Mouse (Mus musculus): ENCODE measurements at regions not wholly inside any gene's neighbourhood (a gene's known extent, or its start where the extent isn't known, plus 50 kb on each side); places are given as distances from the start of the nearest gene placed in this dataset.
A peak's percentile ranks its signal among the peaks of the same experiment; 100 is the strongest.

DNA sequence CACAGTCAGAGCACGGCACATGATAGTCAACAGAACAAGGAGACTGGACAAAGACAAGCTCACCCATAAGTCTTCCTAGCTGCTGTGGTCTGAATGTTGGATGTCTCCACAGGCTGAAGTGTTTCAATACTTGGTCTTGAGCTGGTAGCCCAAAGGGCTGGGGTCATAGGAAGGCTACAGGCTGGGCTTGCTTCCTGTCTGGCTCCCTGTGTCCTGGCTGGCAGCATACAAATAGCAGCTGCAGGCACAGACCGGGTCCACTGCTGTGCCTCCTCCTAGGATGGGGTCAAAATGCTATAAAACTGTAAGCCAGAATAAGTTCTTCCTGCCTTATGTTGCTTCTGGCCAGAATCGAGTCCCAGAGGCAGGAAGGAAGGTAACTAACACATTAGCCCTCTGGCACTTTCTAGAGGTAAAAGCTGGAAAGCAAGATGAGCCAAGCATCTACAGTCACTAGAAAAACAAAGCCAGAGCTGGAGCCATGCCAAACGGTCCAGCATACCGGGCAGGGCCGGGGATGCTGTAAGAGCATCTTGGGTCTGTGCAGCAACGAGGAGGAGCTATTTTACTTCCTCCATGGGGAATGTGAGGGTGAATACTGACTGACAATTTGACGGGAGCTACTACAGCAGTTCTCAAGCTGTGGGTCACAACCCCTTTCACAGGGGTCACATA, 93.2 kb upstream of the Prok2 start:
- no peak overlapping the region for H3K4me3 ChIP-seq
- no peak overlapping the region for H3K9ac ChIP-seq
- H3K4me2 ChIP-seq: no peak overlapping the region
- no peak; the same call in 1 of the 2 replicates for ATAC-seq (ENCODE audit: low read depth)
- peaks cover 37% of the 10 kb centered on the region for H3K27me3 ChIP-seq
- H3K9me3 ChIP-seq: no peaks in the 10 kb centered on the region
- H3K4me1 ChIP-seq (replicated peaks): peaks cover 8% of the 10 kb centered on the region
- no peak overlapping the region for H3K27ac ChIP-seq (replicated peaks)
- no peaks in the 10 kb centered on the region for H3K36me3 ChIP-seq
- WGBS: 46% methylated on average over 8 of the region's 8 CpGs

- H3K9me3 ChIP-seq: no peaks in the 10 kb centered on the region
- no peak overlapping the region for H3K9ac ChIP-seq
- peaks cover 6% of the 10 kb centered on the region; the same call in 1 of the 2 replicates for H3K4me1 ChIP-seq (replicated peaks)
- H3K4me2 ChIP-seq: no peak overlapping the region
- no peak overlapping the region for H3K4me3 ChIP-seq
- H3K27ac ChIP-seq (replicated peaks): no peak overlapping the region
- H3K27me3 ChIP-seq: peaks cover 37% of the 10 kb centered on the region
- 84% methylated on average over 6 of the region's 6 CpGs for WGBS
- ATAC-seq (ENCODE audit: low read depth): no peak
- no peaks in the 10 kb centered on the region for H3K36me3 ChIP-seq
These were observed 92.3 kb upstream of the Prok2 start for GRCm38 (mm10) chr6:99818486-99818885.

GRCm38 (mm10) chr6:99817245-99817644, 91.1 kb upstream of the Prok2 start:
- WGBS: 100% methylated on average over 1 of the region's 1 CpGs
- Histone ChIP-seq H3K9ac (no peak overlapping the region), H3K4me1 (replicated peaks) (peaks cover 6% of the 10 kb centered on the region; the same call in 1 of the 2 replicates), H3K27ac (replicated peaks) (no peak overlapping the region), H3K36me3 (no peaks in the 10 kb centered on the region), H3K27me3 (peaks cover 29% of the 10 kb centered on the region), H3K4me2 (no peak overlapping the region), H3K4me3 (no peak overlapping the region), H3K9me3 (no peaks in the 10 kb centered on the region)
- no peak for ATAC-seq (ENCODE audit: low read depth)

GRCm38 (mm10) chr6:99813102-99813501, 86.9 kb upstream of the Prok2 start:
- H3K27me3 ChIP-seq: peaks cover 20% of the 10 kb centered on the region
- no peak overlapping the region for H3K27ac ChIP-seq (replicated peaks)
- no peak overlapping the region for H3K9ac ChIP-seq
- H3K4me2 ChIP-seq: no peak overlapping the region
- no peaks in the 10 kb centered on the region for H3K9me3 ChIP-seq
- no peaks in the 10 kb centered on the region for H3K36me3 ChIP-seq
- H3K4me3 ChIP-seq: no peak overlapping the region
- ATAC-seq (ENCODE audit: low read depth): no peak
- 89% methylated on average over 4 of the region's 4 CpGs for WGBS
- no peaks in the 10 kb centered on the region; the same call in 1 of the 2 replicates for H3K4me1 ChIP-seq (replicated peaks)

DNA sequence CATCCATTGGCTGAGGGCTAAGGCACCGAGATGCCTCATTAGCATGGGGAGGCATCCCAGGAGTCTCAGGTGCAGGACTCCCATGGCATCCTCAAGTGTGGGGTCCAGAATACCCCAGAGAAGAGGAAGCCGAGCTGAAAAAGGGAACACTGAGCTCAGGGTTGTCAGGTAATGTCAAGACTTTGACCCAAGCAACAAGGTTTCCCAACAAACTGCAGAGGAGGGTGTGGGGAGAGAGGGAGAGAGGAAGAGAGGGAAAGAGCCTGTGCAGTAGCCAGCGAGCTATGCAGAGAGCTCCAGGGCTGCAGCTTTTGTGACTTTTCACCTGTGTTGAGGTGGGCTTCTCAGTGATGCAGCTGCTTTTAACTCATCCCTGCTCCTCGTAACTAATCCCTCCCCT, 85.7 kb upstream of the Prok2 start:
- H3K9ac ChIP-seq: no peak overlapping the region
- no peak overlapping the region for H3K4me2 ChIP-seq
- WGBS: 87% methylated on average over 4 of the region's 4 CpGs
- no peaks in the 10 kb centered on the region; the same call in 1 of the 2 replicates for H3K4me1 ChIP-seq (replicated peaks)
- no peak for ATAC-seq (ENCODE audit: low read depth)
- no peak overlapping the region for H3K4me3 ChIP-seq
- H3K36me3 ChIP-seq: no peaks in the 10 kb centered on the region
- H3K27ac ChIP-seq (replicated peaks): no peak overlapping the region
- peaks cover 9% of the 10 kb centered on the region; the same call in 1 of the 2 replicates for H3K27me3 ChIP-seq
- 0 out of 2 replicates have a peak, but pooled peaks cover 2% of the 10 kb centered on the region for H3K9me3 ChIP-seq

- Histone ChIP-seq H3K36me3 (no peaks in the 10 kb centered on the region), H3K9ac (no peak overlapping the region), H3K27ac (replicated peaks) (no peak overlapping the region), H3K4me2 (no peak overlapping the region), H3K27me3 (0 out of 2 replicates have a peak, but pooled peaks cover 5% of the 10 kb centered on the region), H3K9me3 (0 out of 2 replicates have a peak, but pooled peaks cover 7% of the 10 kb centered on the region), H3K4me1 (replicated peaks) (no peaks in the 10 kb centered on the region; the same call in 1 of the 2 replicates), H3K4me3 (no peak overlapping the region)
- WGBS: 71% methylated on average over 9 of the region's 9 CpGs
- ATAC-seq (ENCODE audit: low read depth): no peak
These were observed 85.0 kb upstream of the Prok2 start for GRCm38 (mm10) chr6:99810974-99811798.

- WGBS: 59% methylated on average over 10 of the region's 10 CpGs
- H3K4me2 ChIP-seq: peak overlapping the region; percentile 46
These were observed 78.7 kb upstream of the Prok2 start for GRCm38 (mm10) chr6:99804905-99805245.

GRCm38 (mm10) chr6:99803983-99804904, 78.1 kb upstream of the Prok2 start:
- Histone ChIP-seq H3K9ac (peak overlapping the region; percentile 48), H3K4me3 (no peak overlapping the region), H3K27me3 (peaks cover 15% of the 10 kb centered on the region), H3K9me3 (0 out of 2 replicates have a peak, but pooled peaks cover 7% of the 10 kb centered on the region), H3K4me2 (peak overlapping the region; percentile 46), H3K4me1 (replicated peaks) (peaks cover 9% of the 10 kb centered on the region), H3K36me3 (no peaks in the 10 kb centered on the region), H3K27ac (replicated peaks) (peak overlapping the region; percentile 24; the same call in 1 of the 2 replicates)
- peak; percentile 94 for ATAC-seq (ENCODE audit: low read depth)
- 23% methylated on average over 25 of the region's 25 CpGs for WGBS

More at GRCm38 (mm10) chr6:99804905-99805245, 78.7 kb upstream of the Prok2 start:
- H3K9me3 ChIP-seq: 0 out of 2 replicates have a peak, but pooled peaks cover 7% of the 10 kb centered on the region
- peaks cover 10% of the 10 kb centered on the region for H3K27me3 ChIP-seq
- H3K4me3 ChIP-seq: no peak overlapping the region
- peak overlapping the region; percentile 48; the same call in 1 of the 2 replicates for H3K9ac ChIP-seq
- H3K27ac ChIP-seq (replicated peaks): no peak overlapping the region
- ATAC-seq (ENCODE audit: low read depth): no peak
- H3K36me3 ChIP-seq: no peaks in the 10 kb centered on the region
- H3K4me1 ChIP-seq (replicated peaks): peaks cover 9% of the 10 kb centered on the region

- Histone ChIP-seq H3K4me3 (no peak overlapping the region), H3K27me3 (peaks cover 26% of the 10 kb centered on the region), H3K4me2 (no peak overlapping the region), H3K36me3 (no peaks in the 10 kb centered on the region), H3K27ac (replicated peaks) (no peak overlapping the region), H3K4me1 (replicated peaks) (peaks cover 9% of the 10 kb centered on the region), H3K9me3 (no peaks in the 10 kb centered on the region), H3K9ac (no peak overlapping the region)
- no peak for ATAC-seq (ENCODE audit: low read depth)
- whole genome bisulfite sequencing: 74% methylated on average over 6 of the region's 6 CpGs
These were observed 74.7 kb upstream of the Prok2 start for GRCm38 (mm10) chr6:99800919-99801318.

DNA sequence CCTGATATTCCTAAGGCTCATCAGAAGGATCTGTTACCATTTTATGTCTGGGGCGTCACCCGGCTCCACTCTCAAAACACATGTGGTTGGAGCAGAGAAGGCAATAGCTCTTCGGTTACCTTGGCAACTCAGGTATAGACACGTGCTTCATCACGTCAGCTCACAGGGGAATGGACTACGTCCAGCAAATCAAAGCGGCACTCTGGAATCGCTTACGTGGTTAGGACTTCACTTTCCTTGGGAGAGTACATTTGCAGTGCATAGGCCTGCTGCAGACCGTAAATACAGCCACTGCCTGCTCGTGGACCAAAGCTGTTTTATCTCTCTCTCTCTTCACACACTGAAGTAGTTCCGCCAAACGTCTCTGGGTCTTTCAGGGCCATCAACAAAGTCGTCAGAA, 74.1 kb upstream of the Prok2 start:
- Histone ChIP-seq H3K4me3 (no peak overlapping the region), H3K27me3 (peaks cover 23% of the 10 kb centered on the region), H3K36me3 (no peaks in the 10 kb centered on the region), H3K27ac (replicated peaks) (no peak overlapping the region), H3K9ac (no peak overlapping the region), H3K4me1 (replicated peaks) (peaks cover 9% of the 10 kb centered on the region), H3K9me3 (no peaks in the 10 kb centered on the region), H3K4me2 (no peak overlapping the region)
- no peak for ATAC-seq (ENCODE audit: low read depth)
- WGBS: 49% methylated on average over 14 of the region's 14 CpGs

DNA sequence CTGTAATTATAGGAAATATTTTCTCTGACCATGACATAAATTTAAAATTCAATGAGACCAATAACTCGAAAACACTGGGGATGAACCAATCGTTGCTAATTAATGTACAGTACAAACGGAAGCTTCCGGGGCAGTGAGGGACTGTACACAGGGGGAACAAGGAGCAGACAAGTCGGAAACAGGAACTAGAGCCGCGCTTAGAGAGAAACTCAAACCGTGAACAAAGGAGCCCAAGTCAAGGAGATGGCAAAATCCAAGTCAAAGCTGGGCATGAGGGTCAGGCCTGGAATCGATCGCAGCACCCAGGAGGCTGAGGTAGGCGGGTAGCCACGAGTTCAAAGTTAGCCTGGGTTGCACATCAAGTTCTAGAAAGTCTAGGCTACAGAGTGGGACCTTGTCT, 70.2 kb upstream of the Prok2 start:
- Histone ChIP-seq H3K36me3 (no peaks in the 10 kb centered on the region), H3K4me3 (no peak overlapping the region), H3K27me3 (peaks cover 16% of the 10 kb centered on the region; the same call in 1 of the 2 replicates), H3K9me3 (no peaks in the 10 kb centered on the region), H3K27ac (replicated peaks) (no peak overlapping the region), H3K9ac (no peak overlapping the region), H3K4me2 (no peak overlapping the region), H3K4me1 (replicated peaks) (no peaks in the 10 kb centered on the region; the same call in 1 of the 2 replicates)
- no peak for ATAC-seq (ENCODE audit: low read depth)
- WGBS: 92% methylated on average over 12 of the region's 12 CpGs

Data from neural tube, embryonic 13.5 days (tissue).